Mouse (Mus musculus) adrenal gland, adult (tissue): ENCODE measurements at regions not wholly inside any gene's neighbourhood (a gene's known extent, or its start where the extent isn't known, plus 50 kb on each side); places are given as distances from the start of the nearest gene placed in this dataset.

Experiments used
- DNase-seq, 2 experiments: peaks; one replicate each; pipeline ENCODE4 v3.0.0; 2022 to 2023; ENCODE audit warnings: low spot score in 1 of 2; ENCODE audit not compliant: inconsistent age in 2 of 2

GRCm38 (mm10) chr11:17733075-17733474, 220.6 kb downstream of the Etaa1 start:
- no peak for DNase-seq

- DNase-seq: no peak
These were observed 219.2 kb downstream of the Etaa1 start for GRCm38 (mm10) chr11:17734519-17734918.

GRCm38 (mm10) chr11:17738879-17739278, 214.8 kb downstream of the Etaa1 start:
- DNase-seq: no peak

GRCm38 (mm10) chr11:17743821-17744220, 209.9 kb downstream of the Etaa1 start:
- DNase-seq: no peak

GRCm38 (mm10) chr11:17750345-17750744, 203.3 kb downstream of the Etaa1 start:
- no peak for DNase-seq

GRCm38 (mm10) chr11:17759224-17759623, 194.5 kb downstream of the Etaa1 start:
- no peak for DNase-seq

- DNase-seq: no peak
These were observed 190.3 kb downstream of the Etaa1 start for GRCm38 (mm10) chr11:17763411-17763810.

GRCm38 (mm10) chr11:17764146-17764545, 189.5 kb downstream of the Etaa1 start:
- DNase-seq: no peak

- DNase-seq: peak; percentile 80 to 93
These were observed 185.3 kb downstream of the Etaa1 start for GRCm38 (mm10) chr11:17768345-17768759.

- DNase-seq: peak; percentile 10 to 72
These were observed 184.7 kb downstream of the Etaa1 start for GRCm38 (mm10) chr11:17768837-17769466.

- DNase-seq: no peak
These were observed 156.0 kb downstream of the Etaa1 start for GRCm38 (mm10) chr11:17797632-17798031.

GRCm38 (mm10) chr11:17807851-17808250, 145.8 kb downstream of the Etaa1 start:
- DNase-seq: no peak

GRCm38 (mm10) chr11:17811829-17812559, 141.7 kb downstream of the Etaa1 start:
- DNase-seq: no peak

GRCm38 (mm10) chr11:17842642-17843041, 111.0 kb downstream of the Etaa1 start:
- DNase-seq: no peak

GRCm38 (mm10) chr11:17852405-17852804, 101.3 kb downstream of the Etaa1 start:
- peak in 1 of 2 experiments; percentile 63 for DNase-seq

GRCm38 (mm10) chr11:17853246-17853804, 100.3 kb downstream of the Etaa1 start:
- DNase-seq: no peak

- peak in 1 of 2 experiments; percentile 36 for DNase-seq
These were observed 99.8 kb downstream of the Etaa1 start for GRCm38 (mm10) chr11:17853832-17854231.

GRCm38 (mm10) chr11:17859364-17860131, 94.1 kb downstream of the Etaa1 start:
- DNase-seq: peak in 1 of 2 experiments; percentile 27

GRCm38 (mm10) chr11:17864833-17865397, 88.8 kb downstream of the Etaa1 start:
- no peak for DNase-seq

- DNase-seq: no peak
These were observed 83.0 kb downstream of the Etaa1 start for GRCm38 (mm10) chr11:17870690-17871089.

- no peak for DNase-seq
These were observed 81.8 kb downstream of the Etaa1 start for GRCm38 (mm10) chr11:17871920-17872319.
